Mouse (Mus musculus): ENCODE measurements around the gene Mex3d. TPM values are rescaled to one million over a fixed set of nuclear protein-coding genes. Genes with fewer than 3 reads are reported as not detected.

The Mex3d gene
- polyA plus RNA-seq (2014; fragmentation: Illumina TruSeq; extraction: RNeasy Lipid Tissue Mini Kit (QIAGEN cat#74804)): 29.8 TPM

GRCm38 (mm10) chr10:80387522-80387959 lies at the start of gene Mex3d:
Gene Mex3d (minus strand): TSS chr10:80387659.

DNA sequence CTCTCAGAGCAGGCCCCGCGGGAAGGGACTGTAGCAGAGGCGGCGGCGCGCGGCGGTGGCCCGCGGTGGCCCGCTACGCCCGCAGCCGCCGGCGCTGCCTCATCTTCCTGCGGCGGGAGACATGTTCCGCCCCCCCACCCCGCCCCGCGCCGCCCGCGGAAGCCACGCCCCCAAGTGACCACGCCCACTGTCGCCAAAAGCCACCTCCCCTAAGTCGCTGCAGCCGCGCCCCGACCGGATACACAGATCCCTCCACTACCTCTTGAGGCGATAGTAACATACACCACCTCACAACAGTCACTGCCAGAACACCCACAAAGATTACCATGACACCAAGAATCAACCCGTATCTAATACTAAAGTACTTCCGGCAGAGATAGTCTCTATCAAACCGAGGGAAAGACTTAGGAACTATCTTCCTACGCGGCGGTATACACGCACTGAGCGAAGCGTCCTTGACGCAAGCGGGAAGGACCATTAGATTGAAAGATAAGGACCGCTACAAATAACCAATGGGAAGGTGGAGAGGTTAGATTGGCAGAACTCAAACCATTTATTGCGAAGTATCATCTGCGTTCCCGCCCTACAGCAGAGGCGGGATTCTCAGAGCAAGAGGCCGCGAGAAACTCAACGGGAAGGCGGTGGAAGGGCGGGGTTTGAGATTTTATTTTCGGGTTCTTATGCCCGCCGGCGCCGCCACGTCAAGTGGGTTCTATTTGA lies 46.2 kb upstream of the Mex3d start, which contains the start of gene Tcf3:
Tcf3 (minus strand) TSS at position 135 of the 720 bp plus-strand sequence.

DNA sequence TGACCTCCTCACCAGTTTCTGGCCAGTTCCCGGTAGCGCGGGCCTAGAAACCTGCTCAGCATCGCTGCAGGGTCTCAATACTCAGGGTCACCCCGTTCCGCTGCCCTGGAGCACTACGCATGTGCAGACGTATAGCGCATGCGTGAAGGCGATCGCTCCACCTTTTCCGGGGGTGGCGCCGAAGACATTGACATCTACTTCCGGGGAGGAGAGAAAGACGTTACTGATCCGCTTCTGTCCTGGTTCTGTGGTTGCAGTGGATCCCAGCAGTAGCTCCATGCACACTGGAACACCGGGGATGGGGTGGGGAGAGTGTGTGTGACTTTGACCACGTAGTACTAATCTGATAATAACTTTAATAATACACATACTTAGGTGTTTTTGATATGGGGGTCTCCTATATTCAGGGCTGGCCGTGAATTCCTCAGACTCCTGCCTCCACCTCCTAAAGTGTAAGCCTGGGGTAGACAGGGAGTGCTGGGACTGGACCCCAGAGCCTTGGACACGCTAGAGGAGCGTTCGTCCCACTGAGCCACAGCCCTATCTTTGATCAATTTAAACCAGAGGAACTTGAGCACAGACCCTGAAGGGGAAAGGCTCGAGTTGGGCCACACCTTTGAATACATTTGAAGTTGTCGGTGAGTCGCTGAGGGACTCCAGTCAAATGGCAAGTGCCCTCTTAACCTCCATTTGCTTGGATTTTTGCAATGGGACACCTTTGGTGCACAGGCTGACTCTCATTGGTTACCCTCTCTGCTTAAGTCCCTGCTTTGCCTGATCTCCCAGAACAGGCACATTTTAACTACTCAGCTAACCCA lies 19.4 kb upstream of the Mex3d start, which contains the start of gene Uqcr11:
Uqcr11 (minus strand) TSS at position 147 of the 818 bp plus-strand sequence.

GRCm38 (mm10) chr10:80399191-80399972 lies 11.9 kb upstream of the Mex3d start, which contains the start of gene Mbd3:
Gene Mbd3 (minus strand): TSS chr10:80399550.

GRCm38 (mm10) chr10:80356001-80356682 lies 31.3 kb downstream of the Mex3d start, which contains the start of gene Plk5:
Gene Plk5 (plus strand): TSS chr10:80356459.

DNA sequence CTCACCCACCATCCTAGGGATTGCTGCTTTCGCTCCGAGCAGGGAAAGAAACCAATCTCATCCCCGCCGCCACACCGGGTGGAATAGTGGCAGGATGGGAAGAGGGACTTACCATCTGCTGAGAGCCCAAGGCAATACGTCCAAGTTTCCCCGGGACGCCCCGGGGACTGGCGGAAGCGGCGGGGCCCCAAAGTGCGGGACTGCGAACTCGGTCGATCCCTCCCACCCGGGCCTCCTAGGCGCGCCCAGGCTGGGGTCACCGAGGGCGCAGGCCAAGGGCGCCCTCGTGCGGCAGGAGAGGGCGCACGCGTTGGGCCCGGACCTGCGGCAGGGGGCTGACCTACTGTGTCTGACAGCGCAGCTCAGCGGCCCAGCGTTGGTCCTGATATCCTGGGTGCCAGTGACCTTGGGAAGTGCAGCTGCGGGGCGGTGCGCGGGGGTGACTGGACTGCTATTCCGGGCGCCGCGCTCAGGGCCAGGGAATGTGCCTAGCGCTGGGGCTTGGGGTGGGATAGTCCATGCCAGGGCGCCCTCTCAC lies 39.1 kb downstream of the Mex3d start, which contains the start of gene Adamtsl5:
Adamtsl5 (minus strand) TSS at position 169 of the 538 bp plus-strand sequence.

Other genes starting within 250 kb of the Mex3d start
- gene Atp5d, start 249.0 kb downstream of the Mex3d start, polyA plus RNA-seq (2014; fragmentation: Illumina TruSeq; extraction: RNeasy Lipid Tissue Mini Kit (QIAGEN cat#74804)): 0.34 TPM
- not detected for gene Cbarp, start 246.8 kb downstream of the Mex3d start, polyA plus RNA-seq (2014; fragmentation: Illumina TruSeq; extraction: RNeasy Lipid Tissue Mini Kit (QIAGEN cat#74804))
- gene Midn, start 239.4 kb downstream of the Mex3d start, polyA plus RNA-seq (2014; fragmentation: Illumina TruSeq; extraction: RNeasy Lipid Tissue Mini Kit (QIAGEN cat#74804)): 10.3 TPM
- 34.8 TPM for gene Cirbp, start 221.7 kb downstream of the Mex3d start, polyA plus RNA-seq (2014; fragmentation: Illumina TruSeq; extraction: RNeasy Lipid Tissue Mini Kit (QIAGEN cat#74804))
- 1.1 TPM for gene 1600002K03Rik, start 214.7 kb downstream of the Mex3d start, polyA plus RNA-seq (2014; fragmentation: Illumina TruSeq; extraction: RNeasy Lipid Tissue Mini Kit (QIAGEN cat#74804))
- 5.3 TPM for gene Efna2, start 208.2 kb downstream of the Mex3d start, polyA plus RNA-seq (2014; fragmentation: Illumina TruSeq; extraction: RNeasy Lipid Tissue Mini Kit (QIAGEN cat#74804))
- gene Mum1, start 161.2 kb downstream of the Mex3d start, polyA plus RNA-seq (2014; fragmentation: Illumina TruSeq; extraction: RNeasy Lipid Tissue Mini Kit (QIAGEN cat#74804)): 5.4 TPM
- gene Ndufs7, start 138.5 kb downstream of the Mex3d start, polyA plus RNA-seq (2014; fragmentation: Illumina TruSeq; extraction: RNeasy Lipid Tissue Mini Kit (QIAGEN cat#74804)): 1.1 TPM
- gene Gamt, start 126.6 kb downstream of the Mex3d start, polyA plus RNA-seq (2014; fragmentation: Illumina TruSeq; extraction: RNeasy Lipid Tissue Mini Kit (QIAGEN cat#74804)): not detected
- gene Dazap1, start 126.2 kb downstream of the Mex3d start, polyA plus RNA-seq (2014; fragmentation: Illumina TruSeq; extraction: RNeasy Lipid Tissue Mini Kit (QIAGEN cat#74804)): 25.0 TPM
- not detected for gene Rps15, start 95.2 kb downstream of the Mex3d start, polyA plus RNA-seq (2014; fragmentation: Illumina TruSeq; extraction: RNeasy Lipid Tissue Mini Kit (QIAGEN cat#74804))
- gene Apc2, start 91.7 kb downstream of the Mex3d start, polyA plus RNA-seq (2014; fragmentation: Illumina TruSeq; extraction: RNeasy Lipid Tissue Mini Kit (QIAGEN cat#74804)): not detected
- 1.1 TPM for gene 2310011J03Rik, start 67.1 kb downstream of the Mex3d start, polyA plus RNA-seq (2014; fragmentation: Illumina TruSeq; extraction: RNeasy Lipid Tissue Mini Kit (QIAGEN cat#74804))
- gene Pcsk4, start 58.2 kb downstream of the Mex3d start, polyA plus RNA-seq (2014; fragmentation: Illumina TruSeq; extraction: RNeasy Lipid Tissue Mini Kit (QIAGEN cat#74804)): not detected
- gene Reep6, start 57.7 kb downstream of the Mex3d start, polyA plus RNA-seq (2014; fragmentation: Illumina TruSeq; extraction: RNeasy Lipid Tissue Mini Kit (QIAGEN cat#74804)): not detected
- gene Adamtsl5, start 39.2 kb downstream of the Mex3d start, polyA plus RNA-seq (2014; fragmentation: Illumina TruSeq; extraction: RNeasy Lipid Tissue Mini Kit (QIAGEN cat#74804)): not detected
- not detected for gene Plk5, start 31.2 kb downstream of the Mex3d start, polyA plus RNA-seq (2014; fragmentation: Illumina TruSeq; extraction: RNeasy Lipid Tissue Mini Kit (QIAGEN cat#74804))
- gene Mbd3, start 11.9 kb upstream of the Mex3d start, polyA plus RNA-seq (2014; fragmentation: Illumina TruSeq; extraction: RNeasy Lipid Tissue Mini Kit (QIAGEN cat#74804)): not detected
- not detected for gene Uqcr11, start 19.2 kb upstream of the Mex3d start, polyA plus RNA-seq (2014; fragmentation: Illumina TruSeq; extraction: RNeasy Lipid Tissue Mini Kit (QIAGEN cat#74804))
- 6.6 TPM for gene Tcf3, start 46.0 kb upstream of the Mex3d start, polyA plus RNA-seq (2014; fragmentation: Illumina TruSeq; extraction: RNeasy Lipid Tissue Mini Kit (QIAGEN cat#74804))
- not detected for gene Onecut3, start 107.2 kb upstream of the Mex3d start, polyA plus RNA-seq (2014; fragmentation: Illumina TruSeq; extraction: RNeasy Lipid Tissue Mini Kit (QIAGEN cat#74804))
- not detected for gene Atp8b3, start 151.5 kb upstream of the Mex3d start, polyA plus RNA-seq (2014; fragmentation: Illumina TruSeq; extraction: RNeasy Lipid Tissue Mini Kit (QIAGEN cat#74804))
- 0.77 TPM for gene Rexo1, start 173.9 kb upstream of the Mex3d start, polyA plus RNA-seq (2014; fragmentation: Illumina TruSeq; extraction: RNeasy Lipid Tissue Mini Kit (QIAGEN cat#74804))
- gene Klf16, start 189.7 kb upstream of the Mex3d start, polyA plus RNA-seq (2014; fragmentation: Illumina TruSeq; extraction: RNeasy Lipid Tissue Mini Kit (QIAGEN cat#74804)): 3.8 TPM
- not detected for gene Abhd17a, start 202.7 kb upstream of the Mex3d start, polyA plus RNA-seq (2014; fragmentation: Illumina TruSeq; extraction: RNeasy Lipid Tissue Mini Kit (QIAGEN cat#74804))
- gene Scamp4, start 215.2 kb upstream of the Mex3d start, polyA plus RNA-seq (2014; fragmentation: Illumina TruSeq; extraction: RNeasy Lipid Tissue Mini Kit (QIAGEN cat#74804)): not detected
- gene Adat3, start 215.2 kb upstream of the Mex3d start, polyA plus RNA-seq (2014; fragmentation: Illumina TruSeq; extraction: RNeasy Lipid Tissue Mini Kit (QIAGEN cat#74804)): not detected
- not detected for gene Gm49322, start 218.4 kb upstream of the Mex3d start, polyA plus RNA-seq (2014; fragmentation: Illumina TruSeq; extraction: RNeasy Lipid Tissue Mini Kit (QIAGEN cat#74804))
- 0.77 TPM for gene Csnk1g2, start 235.2 kb upstream of the Mex3d start, polyA plus RNA-seq (2014; fragmentation: Illumina TruSeq; extraction: RNeasy Lipid Tissue Mini Kit (QIAGEN cat#74804))

Data from ovary, adult 10 weeks (tissue).